Mouse (Mus musculus): ENCODE measurements around the gene Phykpl. TPM values are rescaled to one million over a fixed set of nuclear protein-coding genes. Genes with fewer than 3 reads are reported as not detected.
"Not testable (repeated sequence)": the region's sequence is repeated elsewhere in the genome, so short reads cannot be mapped to it uniquely, and the experiment has no call there.

Phykpl gene
- polyA plus RNA-seq, 1 experiment from 2014 or later: 14.4 TPM

DNA sequence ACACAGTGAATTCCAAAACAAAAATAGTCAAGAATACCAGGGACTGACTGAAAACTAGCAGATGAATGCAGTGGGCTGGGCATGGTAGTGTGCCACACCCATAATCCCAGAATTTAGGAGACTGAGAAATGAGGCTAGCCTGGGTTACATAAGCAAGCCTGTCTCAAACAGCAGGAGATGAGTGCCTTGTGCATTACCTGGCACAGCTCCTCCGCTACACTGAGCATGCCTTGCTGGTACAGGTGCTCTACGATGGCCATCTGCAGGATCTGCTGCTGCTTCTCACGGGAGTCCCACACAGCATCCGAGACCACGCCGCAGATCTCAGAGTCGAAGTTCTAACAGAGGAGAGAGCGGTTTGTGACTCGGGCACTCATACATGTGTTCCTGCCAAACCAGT, 42.9 kb downstream of the Phykpl start:
- H3K36me3 ChIP-seq (ENCODE audit: control insufficient read depth, insufficient read depth, low read length): peaks cover 41% of the 10 kb centered on the region
- H3K27me3 ChIP-seq (ENCODE audit: control insufficient read depth, insufficient read depth, low read length): no peaks in the 10 kb centered on the region
- no peak overlapping the region for H3K4me3 ChIP-seq (ENCODE audit: low read depth, low read length)
- no peak for ATAC-seq (replicated peaks; ENCODE audit: insufficient number of reproducible peaks, low FRiP score, low TSS enrichment)
- H3K27ac ChIP-seq (ENCODE audit: low read depth, low read length): no peak overlapping the region
- H3K9ac ChIP-seq (ENCODE audit: low read depth, low read length): no peak overlapping the region
- no peaks in the 10 kb centered on the region for H3K9me3 ChIP-seq (replicated peaks; ENCODE audit: control insufficient read depth, low read length)
- no peak overlapping the region for H3K4me2 ChIP-seq
- WGBS (ENCODE audit: insufficient replicate concordance): 89% methylated on average over 9 of the region's 9 CpGs
- peaks cover 4% of the 10 kb centered on the region; the same call in 1 of the 2 replicates for H3K4me1 ChIP-seq (ENCODE audit: control insufficient read depth, insufficient read depth, low read length)

DNA sequence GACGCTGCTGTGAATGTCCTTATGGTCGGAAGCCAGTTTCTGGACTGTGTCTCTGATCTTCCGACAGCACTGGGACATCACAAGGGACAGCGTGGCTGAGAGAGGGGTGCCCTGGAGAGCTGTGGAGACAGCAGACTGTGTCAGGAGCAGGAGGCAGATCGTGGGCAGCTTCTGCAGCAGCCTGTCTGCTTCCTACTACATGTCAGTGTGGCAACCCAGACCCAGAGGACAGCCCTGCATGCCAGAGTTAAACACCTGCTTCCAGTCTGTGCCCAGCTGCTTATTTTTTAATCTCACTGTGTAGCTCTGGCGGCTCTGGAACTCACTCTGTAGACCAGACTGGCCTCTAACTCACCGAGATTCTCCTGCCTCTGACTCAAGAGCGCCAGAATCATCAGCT, 43.4 kb downstream of the Phykpl start:
- Histone ChIP-seq H3K4me3 (ENCODE audit: low read depth, low read length) (no peak overlapping the region), H3K27ac (ENCODE audit: low read depth, low read length) (no peak overlapping the region), H3K4me1 (ENCODE audit: control insufficient read depth, insufficient read depth, low read length) (peaks cover 4% of the 10 kb centered on the region; the same call in 1 of the 2 replicates), H3K27me3 (ENCODE audit: control insufficient read depth, insufficient read depth, low read length) (no peaks in the 10 kb centered on the region), H3K9ac (ENCODE audit: low read depth, low read length) (no peak overlapping the region), H3K36me3 (ENCODE audit: control insufficient read depth, insufficient read depth, low read length) (peaks cover 36% of the 10 kb centered on the region), H3K9me3 (replicated peaks; ENCODE audit: control insufficient read depth, low read length) (no peaks in the 10 kb centered on the region), H3K4me2 (no peak overlapping the region)
- ATAC-seq (replicated peaks; ENCODE audit: insufficient number of reproducible peaks, low FRiP score, low TSS enrichment): no peak
- WGBS (ENCODE audit: insufficient replicate concordance): 78% methylated on average over 8 of the region's 8 CpGs

DNA sequence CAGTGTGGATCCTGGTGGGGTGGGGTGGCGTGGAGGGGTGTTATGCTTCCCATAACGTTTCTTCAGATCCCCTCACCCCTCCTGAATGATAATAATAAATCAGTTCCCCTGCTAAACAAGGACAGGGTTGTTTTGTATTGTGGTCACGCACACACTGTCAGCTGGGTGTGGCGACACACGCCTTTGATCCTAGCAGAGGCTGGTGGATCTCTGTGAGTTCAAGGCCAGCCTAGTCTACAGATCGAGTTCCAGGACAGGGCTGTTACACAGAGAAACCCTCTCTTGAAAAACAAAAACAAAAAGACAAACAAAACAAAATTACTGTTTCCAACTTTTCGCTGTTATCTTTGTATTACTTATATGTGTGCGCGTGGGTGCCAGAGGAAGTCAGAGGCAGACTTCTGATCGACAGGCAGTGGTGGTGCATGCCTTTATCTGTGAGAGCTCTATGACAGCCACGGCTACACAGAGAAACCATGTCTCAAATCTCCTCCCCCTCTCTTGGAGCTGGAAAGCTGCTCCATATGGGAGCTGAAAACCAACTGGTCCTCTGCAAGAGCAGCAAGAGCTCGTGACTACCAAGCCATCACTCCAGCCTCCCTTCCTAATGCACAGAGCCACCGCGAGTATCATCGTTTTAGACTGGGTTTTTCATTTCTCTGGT, 45.2 kb downstream of the Phykpl start:
- no peaks in the 10 kb centered on the region for H3K27me3 ChIP-seq (ENCODE audit: control insufficient read depth, insufficient read depth, low read length)
- no peak overlapping the region for H3K27ac ChIP-seq (ENCODE audit: low read depth, low read length)
- no peak for ATAC-seq (replicated peaks; ENCODE audit: insufficient number of reproducible peaks, low FRiP score, low TSS enrichment)
- H3K4me2 ChIP-seq: no peak overlapping the region
- H3K9ac ChIP-seq (ENCODE audit: low read depth, low read length): no peak overlapping the region
- WGBS (ENCODE audit: insufficient replicate concordance): 81% methylated on average over 15 of the region's 15 CpGs
- peaks cover 4% of the 10 kb centered on the region; the same call in 1 of the 2 replicates for H3K4me1 ChIP-seq (ENCODE audit: control insufficient read depth, insufficient read depth, low read length)
- H3K9me3 ChIP-seq (replicated peaks; ENCODE audit: control insufficient read depth, low read length): no peaks in the 10 kb centered on the region
- no peak overlapping the region for H3K4me3 ChIP-seq (ENCODE audit: low read depth, low read length)
- peaks cover 19% of the 10 kb centered on the region for H3K36me3 ChIP-seq (ENCODE audit: control insufficient read depth, insufficient read depth, low read length)

DNA sequence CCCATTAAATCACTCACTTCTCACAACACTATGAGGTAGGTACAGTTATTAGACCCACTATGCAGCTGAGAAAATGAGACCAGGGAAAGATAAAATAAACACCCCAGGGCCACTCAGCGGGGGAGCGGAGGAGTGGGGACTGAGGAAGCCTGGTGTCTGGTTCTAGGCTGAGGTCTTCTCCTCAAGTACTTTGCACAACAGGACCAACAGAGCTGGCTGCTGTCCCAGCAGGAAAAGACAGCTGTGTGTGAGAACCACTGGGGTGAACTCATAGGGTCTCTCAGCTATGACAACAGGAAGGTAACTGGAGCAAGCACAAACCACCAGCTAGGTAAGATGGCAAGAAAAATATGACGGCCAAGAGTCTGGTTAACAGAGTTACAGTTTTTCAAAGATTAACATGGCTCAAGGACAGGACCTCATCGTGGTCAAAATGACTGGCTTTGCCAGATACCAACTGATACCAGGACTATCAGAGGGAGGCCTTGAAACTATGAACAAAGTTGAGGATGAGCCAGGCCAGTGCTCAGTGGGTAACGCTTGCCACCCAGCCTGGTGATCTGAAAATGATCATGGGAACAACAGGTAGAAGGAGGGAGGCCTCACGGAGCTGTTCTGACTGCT, 47.7 kb downstream of the Phykpl start:
- Histone ChIP-seq H3K9me3 (replicated peaks; ENCODE audit: control insufficient read depth, low read length) (no peaks in the 10 kb centered on the region), H3K4me3 (ENCODE audit: low read depth, low read length) (no peak overlapping the region), H3K27me3 (ENCODE audit: control insufficient read depth, insufficient read depth, low read length) (no peaks in the 10 kb centered on the region), H3K4me2 (no peak overlapping the region), H3K27ac (ENCODE audit: low read depth, low read length) (no peak overlapping the region), H3K9ac (ENCODE audit: low read depth, low read length) (no peak overlapping the region), H3K4me1 (ENCODE audit: control insufficient read depth, insufficient read depth, low read length) (peaks cover 6% of the 10 kb centered on the region; the same call in 1 of the 2 replicates), H3K36me3 (ENCODE audit: control insufficient read depth, insufficient read depth, low read length) (peaks cover 9% of the 10 kb centered on the region; the same call in 1 of the 2 replicates)
- 85% methylated on average over 6 of the region's 6 CpGs for WGBS (ENCODE audit: insufficient replicate concordance)
- ATAC-seq (replicated peaks; ENCODE audit: insufficient number of reproducible peaks, low FRiP score, low TSS enrichment): no peak

DNA sequence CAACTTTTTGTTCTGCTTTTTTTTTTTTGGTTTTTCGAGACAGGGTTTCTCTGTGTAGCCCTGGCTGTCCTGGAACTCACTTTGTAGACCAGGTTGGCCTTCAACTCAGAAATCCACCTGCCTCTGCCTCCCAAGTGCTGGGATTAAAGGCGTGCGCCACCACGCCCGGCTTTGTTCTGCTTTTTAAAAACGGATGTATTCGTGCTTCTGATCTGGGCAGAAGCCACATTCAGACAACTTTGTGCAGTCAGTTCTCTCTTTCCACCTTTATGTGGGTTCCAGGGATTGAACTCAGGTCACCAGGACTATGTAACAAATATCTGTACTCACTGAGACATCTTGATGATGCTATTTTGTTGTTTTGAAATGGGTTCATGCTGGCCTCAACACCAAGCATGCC, 48.6 kb downstream of the Phykpl start:
- H3K4me3 ChIP-seq (ENCODE audit: low read depth, low read length); H3K36me3 ChIP-seq (ENCODE audit: control insufficient read depth, insufficient read depth, low read length); H3K9me3 ChIP-seq (replicated peaks; ENCODE audit: control insufficient read depth, low read length); ATAC-seq (replicated peaks; ENCODE audit: insufficient number of reproducible peaks, low FRiP score, low TSS enrichment); H3K27me3 ChIP-seq (ENCODE audit: control insufficient read depth, insufficient read depth, low read length); H3K4me1 ChIP-seq (ENCODE audit: control insufficient read depth, insufficient read depth, low read length); H3K27ac ChIP-seq (ENCODE audit: low read depth, low read length); H3K9ac ChIP-seq (ENCODE audit: low read depth, low read length); H3K4me2 ChIP-seq: not testable (repeated sequence)
- WGBS (ENCODE audit: insufficient replicate concordance): 93% methylated on average over 7 of the region's 7 CpGs

DNA sequence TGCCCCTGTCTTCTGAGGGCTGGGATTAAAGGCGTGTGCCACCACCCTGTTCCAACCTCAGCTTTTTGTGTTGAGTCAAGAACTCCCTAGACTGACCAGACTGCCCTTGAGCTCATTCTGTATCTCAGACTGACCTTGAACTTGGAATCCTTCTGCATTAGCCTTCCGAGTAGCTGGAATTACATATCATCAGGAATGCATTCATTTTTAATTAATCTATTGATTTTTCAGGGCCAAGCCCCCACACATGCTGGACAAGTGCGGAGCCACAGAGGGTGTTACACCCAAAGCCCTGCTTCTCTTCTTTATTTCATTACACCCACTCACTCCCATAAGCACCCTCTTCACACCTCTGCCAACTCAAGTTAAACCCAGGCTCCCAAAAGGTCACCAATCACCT, 49.2 kb downstream of the Phykpl start:
- Histone ChIP-seq H3K4me3 (ENCODE audit: low read depth, low read length) (no peak overlapping the region), H3K4me2 (no peak overlapping the region), H3K4me1 (ENCODE audit: control insufficient read depth, insufficient read depth, low read length) (peaks cover 6% of the 10 kb centered on the region; the same call in 1 of the 2 replicates), H3K36me3 (ENCODE audit: control insufficient read depth, insufficient read depth, low read length) (0 out of 2 replicates have a peak, but pooled peaks cover 4% of the 10 kb centered on the region), H3K27me3 (ENCODE audit: control insufficient read depth, insufficient read depth, low read length) (no peaks in the 10 kb centered on the region), H3K9me3 (replicated peaks; ENCODE audit: control insufficient read depth, low read length) (no peaks in the 10 kb centered on the region), H3K9ac (ENCODE audit: low read depth, low read length) (no peak overlapping the region), H3K27ac (ENCODE audit: low read depth, low read length) (no peak overlapping the region)
- 84% methylated on average over 3 of the region's 3 CpGs for WGBS (ENCODE audit: insufficient replicate concordance)
- ATAC-seq (replicated peaks; ENCODE audit: insufficient number of reproducible peaks, low FRiP score, low TSS enrichment): no peak

DNA sequence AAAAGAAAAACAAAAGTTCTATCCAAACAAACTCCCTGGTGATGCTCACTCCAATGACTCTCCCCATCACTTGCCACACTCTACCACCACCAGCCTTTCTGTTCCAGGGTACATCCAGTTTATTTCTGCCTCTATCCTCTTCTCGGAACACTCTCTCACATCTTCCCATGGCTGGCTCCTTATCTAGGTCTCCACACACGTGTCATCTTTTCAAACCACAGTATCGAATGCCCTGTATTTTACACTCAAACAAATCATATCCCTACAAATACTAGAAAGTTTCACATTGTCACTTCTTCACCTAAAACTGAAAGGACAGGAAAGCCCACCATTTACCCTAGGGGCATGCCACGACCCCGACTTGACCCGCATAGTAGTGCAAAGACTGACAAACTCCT, 50.6 kb downstream of the Phykpl start:
- Histone ChIP-seq H3K36me3 (ENCODE audit: control insufficient read depth, insufficient read depth, low read length) (no peaks in the 10 kb centered on the region), H3K4me2 (peak overlapping the region; percentile 88), H3K27me3 (ENCODE audit: control insufficient read depth, insufficient read depth, low read length) (no peaks in the 10 kb centered on the region), H3K4me1 (ENCODE audit: control insufficient read depth, insufficient read depth, low read length) (peaks cover 6% of the 10 kb centered on the region; the same call in 1 of the 2 replicates), H3K4me3 (ENCODE audit: low read depth, low read length) (peak overlapping the region; percentile 76), H3K27ac (ENCODE audit: low read depth, low read length) (peak overlapping the region; percentile 79; the same call in 1 of the 2 replicates), H3K9me3 (replicated peaks; ENCODE audit: control insufficient read depth, low read length) (no peaks in the 10 kb centered on the region), H3K9ac (ENCODE audit: low read depth, low read length) (peak overlapping the region; percentile 87)
- 16% methylated on average over 6 of the region's 6 CpGs for WGBS (ENCODE audit: insufficient replicate concordance)
- no peak for ATAC-seq (replicated peaks; ENCODE audit: insufficient number of reproducible peaks, low FRiP score, low TSS enrichment)

DNA sequence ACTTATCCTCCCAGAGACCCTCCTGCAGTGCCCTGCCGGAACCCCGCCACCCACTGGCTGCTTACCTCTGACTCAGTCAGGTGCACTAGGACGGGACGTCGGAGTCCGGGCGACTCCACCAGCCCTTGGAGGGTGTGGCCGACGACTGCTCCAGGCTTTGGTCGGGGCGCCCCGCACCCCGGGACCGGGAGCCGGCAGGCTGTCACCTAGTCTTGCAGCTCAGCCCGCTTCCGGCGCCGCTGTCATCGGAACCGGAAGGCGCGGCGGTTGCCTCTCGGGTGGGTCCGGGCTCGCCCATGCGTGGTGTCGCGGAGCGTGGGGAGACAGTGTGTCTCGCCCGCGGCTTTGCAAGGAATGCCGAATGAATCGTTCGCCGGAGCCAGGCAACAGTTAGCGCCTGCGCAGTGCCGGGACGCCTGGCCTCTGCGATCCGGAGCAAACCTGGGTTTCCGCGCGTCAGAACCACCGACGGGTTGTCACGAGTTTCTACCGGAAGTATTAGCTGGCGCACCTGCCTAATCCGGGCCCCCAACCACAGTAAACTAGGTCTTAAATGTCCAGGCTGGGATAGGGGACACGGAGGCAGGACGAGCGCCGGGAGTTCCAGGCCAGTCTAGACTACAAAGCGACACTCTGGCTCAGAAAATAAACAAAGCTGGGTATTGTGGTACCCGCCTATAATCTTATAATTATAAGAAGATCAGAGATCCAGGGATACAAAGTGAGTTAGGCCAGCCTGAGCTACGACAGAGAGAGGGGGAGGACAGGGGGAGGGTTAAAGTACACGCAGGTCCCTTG, 51.2 kb downstream of the Phykpl start, which contains the start of gene Rmnd5b:
TSS of gene Rmnd5b (minus strand) at position 372 of the 798 bp plus-strand sequence.
- H3K4me1 ChIP-seq (ENCODE audit: control insufficient read depth, insufficient read depth, low read length): peaks cover 6% of the 10 kb centered on the region; the same call in 1 of the 2 replicates
- ATAC-seq (replicated peaks; ENCODE audit: insufficient number of reproducible peaks, low FRiP score, low TSS enrichment): peak; percentile 68
- peak within 1 kb of the TSS; percentile 87 for H3K9ac ChIP-seq (ENCODE audit: low read depth, low read length)
- peak within 1 kb of the TSS; percentile 76 for H3K4me3 ChIP-seq (ENCODE audit: low read depth, low read length)
- H3K9me3 ChIP-seq (replicated peaks; ENCODE audit: control insufficient read depth, low read length): no peaks in the 10 kb centered on the region
- H3K36me3 ChIP-seq (ENCODE audit: control insufficient read depth, insufficient read depth, low read length): no peaks in the 10 kb centered on the region
- WGBS (ENCODE audit: insufficient replicate concordance): under 1% methylated on average over 61 of the region's 61 CpGs
- peak within 1 kb of the TSS; percentile 88 for H3K4me2 ChIP-seq
- H3K27ac ChIP-seq (ENCODE audit: low read depth, low read length): peak within 1 kb of the TSS; percentile 79
- H3K27me3 ChIP-seq (ENCODE audit: control insufficient read depth, insufficient read depth, low read length): no peaks in the 10 kb centered on the region

All from heart, embryonic 11.5 days (tissue).